Mouse (Mus musculus): ENCODE measurements at regions not wholly inside any gene's neighbourhood (a gene's known extent, or its start where the extent isn't known, plus 50 kb on each side); places are given as distances from the start of the nearest gene placed in this dataset.

DNA sequence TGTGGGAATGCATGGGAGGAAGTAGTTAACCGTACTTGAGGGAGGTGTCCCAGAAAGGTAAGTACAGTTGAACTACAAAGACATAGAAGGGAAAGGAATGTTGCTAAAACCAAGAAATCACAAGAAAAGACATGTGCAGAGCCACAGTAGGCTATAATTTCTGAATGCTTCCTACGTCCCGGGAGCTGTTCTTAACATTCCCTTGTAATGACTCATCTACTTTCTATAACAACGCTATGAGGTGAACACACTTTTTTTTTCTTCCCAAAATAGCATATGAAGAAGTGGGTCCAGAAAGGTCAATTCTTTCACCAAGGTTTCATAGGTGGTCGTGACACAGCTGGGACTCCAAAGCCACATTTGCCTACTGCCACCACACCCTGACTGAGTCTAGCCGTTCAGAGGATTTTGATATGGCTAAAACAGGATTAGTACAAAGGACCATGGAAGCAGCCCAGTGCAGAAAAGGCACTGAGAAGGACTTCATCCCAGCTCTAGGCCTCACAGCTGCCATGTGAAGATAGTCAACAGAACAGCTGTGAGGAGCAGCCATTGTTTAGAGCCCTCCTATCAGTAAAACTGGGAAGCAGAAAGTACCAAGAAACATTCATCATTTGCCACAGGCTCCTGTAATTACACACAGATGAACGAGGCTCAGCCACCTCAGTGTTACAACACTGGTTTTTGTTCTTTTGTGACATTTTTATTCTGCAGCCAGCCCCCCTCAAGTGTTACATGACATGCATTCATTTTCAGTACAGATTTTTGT lies 133.4 kb downstream of the Rnd3 start:
- TF ChIP-seq CTCF (IDR thresholded peaks at IDR 0.05; ENCODE audit: extremely low read depth, insufficient read length, insufficient replicate concordance, low read depth, low read length): no peak
- TF ChIP-seq POLR2A (IDR thresholded peaks at IDR 0.05; ENCODE audit: low read depth, low read length): no peak
- 62% methylated on average over 7 of the region's 7 CpGs for WGBS
- Histone ChIP-seq H3K4me3 (ENCODE audit: low read depth, low read length) (no peak overlapping the region), H3K4me1 (ENCODE audit: control insufficient read depth, insufficient read depth, insufficient read length, low read length) (no peaks in the 10 kb centered on the region), H3K27me3 (ENCODE audit: control insufficient read depth, insufficient read depth, low read length) (no peaks in the 10 kb centered on the region), H3K27ac (ENCODE audit: insufficient read depth, low read depth, low read length) (no peak overlapping the region), H3K36me3 (ENCODE audit: control insufficient read depth, insufficient read depth, low read length) (no peaks in the 10 kb centered on the region)

DNA sequence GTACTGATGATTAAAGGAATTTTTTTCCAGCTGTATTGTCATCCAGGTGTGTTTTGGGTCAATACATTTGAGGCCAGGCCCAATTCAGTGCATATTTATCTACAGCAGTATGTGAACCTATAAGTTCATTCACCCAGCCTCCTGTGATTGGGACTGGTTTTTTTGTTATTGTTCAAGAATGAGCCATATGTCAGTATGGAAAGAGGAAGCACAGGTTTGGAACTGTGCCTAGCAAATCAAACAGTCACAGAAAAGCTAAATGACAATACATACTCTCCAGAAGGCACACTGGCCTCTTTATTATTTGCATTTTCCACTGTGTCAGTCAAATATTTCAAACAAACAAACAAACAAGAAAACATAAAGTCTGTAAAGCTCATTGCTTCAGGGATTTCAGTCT lies 134.7 kb downstream of the Rnd3 start:
- TF ChIP-seq POLR2A (IDR thresholded peaks at IDR 0.05; ENCODE audit: low read depth, low read length) (no peak), CTCF (IDR thresholded peaks at IDR 0.05; ENCODE audit: extremely low read depth, insufficient read length, insufficient replicate concordance, low read depth, low read length) (no peak)
- no peaks in the 10 kb centered on the region for H3K36me3 ChIP-seq (ENCODE audit: control insufficient read depth, insufficient read depth, low read length)
- H3K4me3 ChIP-seq (ENCODE audit: low read depth, low read length): no peak overlapping the region
- no peak overlapping the region for H3K27ac ChIP-seq (ENCODE audit: insufficient read depth, low read depth, low read length)
- H3K27me3 ChIP-seq (ENCODE audit: control insufficient read depth, insufficient read depth, low read length): no peaks in the 10 kb centered on the region
- H3K4me1 ChIP-seq (ENCODE audit: control insufficient read depth, insufficient read depth, insufficient read length, low read length): no peaks in the 10 kb centered on the region

DNA sequence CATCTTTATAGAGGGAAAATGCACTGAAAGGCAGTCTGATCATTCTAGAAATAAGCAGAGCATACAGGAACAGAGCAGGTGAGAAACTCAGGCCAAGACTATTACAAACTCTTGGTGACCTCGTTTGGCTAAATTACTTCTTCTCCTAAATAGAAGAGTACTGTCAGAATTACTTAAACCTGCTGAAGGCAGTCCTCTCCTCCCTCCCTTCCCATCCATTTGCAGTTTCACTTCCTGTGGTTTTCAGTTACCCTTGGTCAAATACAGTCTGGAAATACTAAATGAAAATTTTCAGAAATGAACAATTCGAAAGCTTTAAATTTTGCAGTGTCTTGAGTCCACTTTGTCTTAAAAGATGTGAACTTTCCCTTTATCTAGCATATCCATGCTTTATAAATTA lies 135.8 kb downstream of the Rnd3 start:
- no peaks in the 10 kb centered on the region for H3K36me3 ChIP-seq (ENCODE audit: control insufficient read depth, insufficient read depth, low read length)
- WGBS: 62% methylated on average over 2 of the region's 2 CpGs
- TF ChIP-seq POLR2A (IDR thresholded peaks at IDR 0.05; ENCODE audit: low read depth, low read length) (no peak), CTCF (IDR thresholded peaks at IDR 0.05; ENCODE audit: extremely low read depth, insufficient read length, insufficient replicate concordance, low read depth, low read length) (no peak)
- H3K4me3 ChIP-seq (ENCODE audit: low read depth, low read length): no peak overlapping the region
- H3K4me1 ChIP-seq (ENCODE audit: control insufficient read depth, insufficient read depth, insufficient read length, low read length): peaks cover 2% of the 10 kb centered on the region; the same call in 1 of the 2 replicates
- no peaks in the 10 kb centered on the region for H3K27me3 ChIP-seq (ENCODE audit: control insufficient read depth, insufficient read depth, low read length)
- no peak overlapping the region for H3K27ac ChIP-seq (ENCODE audit: insufficient read depth, low read depth, low read length)

DNA sequence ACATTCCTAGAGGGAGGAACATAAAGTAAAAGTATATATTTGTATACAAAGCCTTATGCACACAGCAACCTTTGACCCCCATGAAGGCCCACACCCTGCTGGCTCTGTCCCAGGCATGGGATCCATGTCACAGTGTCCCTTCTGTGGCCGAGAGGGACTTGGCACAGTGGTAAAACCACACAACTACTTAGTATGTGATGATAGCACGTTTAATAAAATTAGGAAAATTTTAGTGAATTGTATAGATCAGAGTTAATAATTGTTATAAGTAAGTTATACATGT lies 140.7 kb downstream of the Rnd3 start:
- no peak for TF ChIP-seq CTCF (IDR thresholded peaks at IDR 0.05; ENCODE audit: extremely low read depth, insufficient read length, insufficient replicate concordance, low read depth, low read length)
- TF ChIP-seq POLR2A (IDR thresholded peaks at IDR 0.05; ENCODE audit: low read depth, low read length): no peak
- no peak overlapping the region for H3K27ac ChIP-seq (ENCODE audit: insufficient read depth, low read depth, low read length)
- H3K4me3 ChIP-seq (ENCODE audit: low read depth, low read length): no peak overlapping the region
- peaks cover 4% of the 10 kb centered on the region; the same call in 1 of the 2 replicates for H3K4me1 ChIP-seq (ENCODE audit: control insufficient read depth, insufficient read depth, insufficient read length, low read length)
- WGBS: 20% methylated on average over 2 of the region's 2 CpGs
- no peaks in the 10 kb centered on the region for H3K36me3 ChIP-seq (ENCODE audit: control insufficient read depth, insufficient read depth, low read length)
- H3K27me3 ChIP-seq (ENCODE audit: control insufficient read depth, insufficient read depth, low read length): no peaks in the 10 kb centered on the region

DNA sequence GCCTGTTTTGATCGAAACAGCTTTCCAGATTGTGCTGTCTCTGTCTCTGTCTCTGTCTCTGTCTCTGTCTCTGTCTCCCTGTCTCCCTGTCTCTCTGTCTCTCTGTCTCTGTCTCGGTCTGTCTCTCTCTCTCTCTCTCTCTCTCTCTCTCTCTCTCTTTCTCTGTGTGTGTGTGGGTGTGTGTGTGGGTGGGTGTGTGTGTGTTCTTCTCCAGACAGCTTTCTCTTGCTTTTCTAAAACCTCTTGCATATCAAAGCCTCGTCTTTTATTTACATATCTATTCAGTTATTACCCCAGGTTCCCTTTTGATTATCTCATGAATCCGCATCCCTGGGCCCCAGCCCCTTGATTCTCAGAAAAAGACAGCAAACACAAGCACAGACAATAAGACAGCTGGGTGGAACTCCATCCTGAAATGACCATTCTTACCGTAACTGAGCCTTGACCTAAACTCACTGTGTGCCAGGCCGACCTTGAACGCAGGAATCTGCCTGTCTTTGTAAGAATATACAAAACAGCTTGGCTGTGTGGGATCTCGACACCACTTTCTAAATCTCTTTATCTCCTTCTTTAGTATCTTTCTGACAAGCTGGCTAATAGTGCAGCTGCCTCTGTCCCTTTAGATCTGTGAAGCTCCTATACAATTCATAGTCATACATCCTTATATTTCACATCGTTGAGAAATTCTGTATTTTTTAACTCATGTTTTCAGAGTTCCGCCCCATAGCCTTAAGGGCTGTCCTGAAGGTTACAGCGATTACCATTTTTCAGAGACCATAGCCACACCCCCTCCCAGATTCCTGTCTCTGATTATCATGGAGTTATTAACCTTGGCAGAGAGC lies 141.3 kb downstream of the Rnd3 start:
- Histone ChIP-seq H3K4me3 (ENCODE audit: low read depth, low read length) (no peak overlapping the region), H3K4me1 (ENCODE audit: control insufficient read depth, insufficient read depth, insufficient read length, low read length) (peaks cover 4% of the 10 kb centered on the region; the same call in 1 of the 2 replicates), H3K27ac (ENCODE audit: insufficient read depth, low read depth, low read length) (no peak overlapping the region), H3K36me3 (ENCODE audit: control insufficient read depth, insufficient read depth, low read length) (no peaks in the 10 kb centered on the region), H3K27me3 (ENCODE audit: control insufficient read depth, insufficient read depth, low read length) (no peaks in the 10 kb centered on the region)
- TF ChIP-seq POLR2A (IDR thresholded peaks at IDR 0.05; ENCODE audit: low read depth, low read length) (no peak), CTCF (IDR thresholded peaks at IDR 0.05; ENCODE audit: extremely low read depth, insufficient read length, insufficient replicate concordance, low read depth, low read length) (no peak)
- 46% methylated on average over 11 of the region's 11 CpGs for WGBS

DNA sequence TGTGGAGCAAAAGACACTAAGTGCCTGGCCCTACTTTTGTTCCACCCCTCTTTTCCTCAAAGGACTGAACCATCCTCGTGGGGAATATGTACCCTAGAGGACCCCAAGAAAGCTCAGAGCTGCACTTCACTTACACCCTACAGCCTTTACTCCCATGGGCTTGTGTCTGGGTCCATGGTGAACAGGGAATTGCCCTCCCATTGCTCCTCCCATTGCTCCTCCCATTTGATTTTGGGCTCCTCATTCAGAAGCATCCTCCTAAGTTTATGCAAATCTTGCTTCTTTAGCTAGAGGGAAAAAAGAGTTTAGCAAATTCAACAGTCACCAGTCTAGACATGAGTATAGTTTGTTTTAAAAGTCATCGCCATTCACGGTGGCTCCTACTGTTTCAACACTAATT lies 142.1 kb downstream of the Rnd3 start:
- Histone ChIP-seq H3K4me1 (ENCODE audit: control insufficient read depth, insufficient read depth, insufficient read length, low read length) (peaks cover 4% of the 10 kb centered on the region; the same call in 1 of the 2 replicates), H3K27ac (ENCODE audit: insufficient read depth, low read depth, low read length) (no peak overlapping the region), H3K27me3 (ENCODE audit: control insufficient read depth, insufficient read depth, low read length) (no peaks in the 10 kb centered on the region), H3K36me3 (ENCODE audit: control insufficient read depth, insufficient read depth, low read length) (no peaks in the 10 kb centered on the region), H3K4me3 (ENCODE audit: low read depth, low read length) (no peak overlapping the region)
- WGBS: 80% methylated on average over 3 of the region's 3 CpGs
- no peak for TF ChIP-seq CTCF (IDR thresholded peaks at IDR 0.05; ENCODE audit: extremely low read depth, insufficient read length, insufficient replicate concordance, low read depth, low read length)
- no peak for TF ChIP-seq POLR2A (IDR thresholded peaks at IDR 0.05; ENCODE audit: low read depth, low read length)

DNA sequence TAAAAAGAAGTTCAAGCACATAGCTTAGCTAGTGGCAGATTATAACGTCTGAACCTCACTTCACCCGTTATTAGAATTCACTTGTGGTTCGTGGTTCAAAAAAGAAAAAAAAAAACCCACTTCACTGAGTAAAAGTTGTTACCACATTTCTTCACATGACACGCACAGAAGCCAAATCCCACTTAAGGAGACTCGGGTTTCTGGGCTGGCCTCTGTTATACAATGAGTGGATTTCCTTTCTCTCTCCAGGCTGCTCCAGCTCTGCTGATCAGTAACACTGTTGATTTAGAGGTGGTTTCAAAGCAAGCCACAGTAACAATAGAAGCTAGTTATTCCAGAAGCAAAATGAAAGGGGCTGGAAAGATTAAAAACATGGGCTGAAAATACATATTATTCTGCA lies 147.4 kb downstream of the Rnd3 start:
- Histone ChIP-seq H3K27me3 (ENCODE audit: control insufficient read depth, insufficient read depth, low read length) (no peaks in the 10 kb centered on the region), H3K27ac (ENCODE audit: insufficient read depth, low read depth, low read length) (no peak overlapping the region), H3K4me1 (ENCODE audit: control insufficient read depth, insufficient read depth, insufficient read length, low read length) (no peaks in the 10 kb centered on the region), H3K4me3 (ENCODE audit: low read depth, low read length) (no peak overlapping the region), H3K36me3 (ENCODE audit: control insufficient read depth, insufficient read depth, low read length) (no peaks in the 10 kb centered on the region)
- WGBS: 68% methylated on average over 5 of the region's 5 CpGs
- no peak for TF ChIP-seq CTCF (IDR thresholded peaks at IDR 0.05; ENCODE audit: extremely low read depth, insufficient read length, insufficient replicate concordance, low read depth, low read length)
- no peak for TF ChIP-seq POLR2A (IDR thresholded peaks at IDR 0.05; ENCODE audit: low read depth, low read length)

Data from small intestine, adult 2 months (tissue).